Mouse (Mus musculus): ENCODE data around the gene Cdk12. TPM values are rescaled to one million over a fixed set of nuclear protein-coding genes. Genes with fewer than 3 reads are reported as not detected.

The Cdk12 gene
- polyA plus RNA-seq, 1 experiment from 2014 or later: 6.7 TPM

DNA sequence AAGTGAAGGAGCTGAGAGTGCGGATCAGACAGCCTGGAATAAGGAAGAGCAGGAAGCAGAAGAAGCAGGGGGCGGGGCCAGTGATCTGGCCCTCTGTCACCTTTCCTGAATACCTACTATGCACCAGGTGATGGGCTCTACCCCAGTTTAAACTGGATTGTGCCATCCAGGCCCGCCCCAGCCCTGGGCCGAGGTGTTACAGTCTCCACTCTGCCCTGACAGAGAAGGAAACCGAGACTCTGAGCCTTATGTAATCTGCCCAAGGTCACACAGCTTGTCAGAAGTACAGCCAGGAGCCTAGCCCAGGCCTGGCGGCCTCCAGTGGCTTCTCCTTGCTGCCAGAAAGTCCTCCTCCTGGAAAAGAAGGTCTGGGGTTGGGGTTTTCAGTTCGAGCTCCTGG is 94.9 kb downstream of the Cdk12 start:
- no peak for ATAC-seq
- WGBS: 27% methylated on average over 7 of the region's 7 CpGs
- no peak overlapping the region for H3K27ac ChIP-seq (ENCODE audit: low read length)
- H3K27me3 ChIP-seq (replicated peaks; ENCODE audit: insufficient read depth, low read length): 0 out of 2 replicates have a peak, but pooled peaks cover 4% of the 10 kb centered on the region
- H3K4me2 ChIP-seq (replicated peaks; ENCODE audit: low read depth, low read length): no peak overlapping the region
- H3K36me3 ChIP-seq (ENCODE audit: insufficient read depth, low read length): no peaks in the 10 kb centered on the region
- H3K9me3 ChIP-seq (ENCODE audit: low read length): no peaks in the 10 kb centered on the region
- H3K4me3 ChIP-seq (ENCODE audit: low read depth, low read length): no peak overlapping the region
- no peak overlapping the region for H3K9ac ChIP-seq (replicated peaks; ENCODE audit: low read depth)
- DNase-seq (ENCODE audit: low spot score): no peak
- H3K4me1 ChIP-seq (ENCODE audit: insufficient read depth, low read depth, low read length): 0 out of 2 replicates have a peak, but pooled peaks cover 3% of the 10 kb centered on the region
- no peak for TF ChIP-seq CTCF (IDR thresholded peaks at IDR 0.05)
- no peak for TF ChIP-seq EP300 (IDR thresholded peaks at IDR 0.05)

DNA sequence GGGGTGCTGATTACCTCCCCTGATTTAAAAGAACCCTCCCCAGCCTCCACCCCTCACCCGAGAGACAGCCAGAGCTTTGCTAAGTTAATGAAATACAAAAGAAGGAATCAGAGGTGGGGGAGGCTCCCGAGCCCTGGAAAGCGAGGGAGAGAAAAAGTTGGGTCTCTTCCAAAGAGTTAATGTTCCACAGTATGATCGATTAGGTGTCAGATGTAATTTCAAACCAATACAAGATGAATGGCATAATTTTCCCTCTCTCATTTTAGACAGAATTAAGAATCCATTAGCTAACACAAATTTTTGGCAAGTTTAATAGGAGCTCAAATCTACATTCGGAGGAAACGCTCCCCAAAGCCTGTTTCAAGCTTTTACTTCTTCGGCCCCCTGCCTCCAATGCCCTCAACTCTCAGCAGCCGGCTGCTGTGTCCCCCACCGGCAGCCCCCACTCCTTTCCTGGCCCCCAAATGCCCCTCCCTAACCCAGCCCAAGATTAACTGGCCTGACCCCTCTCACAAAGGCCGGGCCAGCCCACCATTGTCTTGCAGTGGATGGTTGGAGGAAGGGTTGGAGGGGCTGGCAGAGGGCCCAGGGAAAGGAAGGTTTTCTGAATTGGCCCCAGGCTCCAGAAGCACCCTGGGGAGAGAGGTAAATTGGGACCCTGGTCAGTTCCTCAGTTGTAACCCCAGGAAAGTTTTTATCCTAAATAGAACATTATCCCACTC is 95.8 kb downstream of the Cdk12 start:
- 13% methylated on average over 10 of the region's 10 CpGs for WGBS
- Histone ChIP-seq H3K27ac (ENCODE audit: low read length) (no peak overlapping the region), H3K9ac (replicated peaks; ENCODE audit: low read depth) (no peak overlapping the region), H3K27me3 (replicated peaks; ENCODE audit: insufficient read depth, low read length) (0 out of 2 replicates have a peak, but pooled peaks cover 4% of the 10 kb centered on the region), H3K4me3 (ENCODE audit: low read depth, low read length) (no peak overlapping the region), H3K4me1 (ENCODE audit: insufficient read depth, low read depth, low read length) (0 out of 2 replicates have a peak, but pooled peaks cover 3% of the 10 kb centered on the region), H3K36me3 (ENCODE audit: insufficient read depth, low read length) (no peaks in the 10 kb centered on the region), H3K4me2 (replicated peaks; ENCODE audit: low read depth, low read length) (no peak overlapping the region), H3K9me3 (ENCODE audit: low read length) (no peaks in the 10 kb centered on the region)
- ATAC-seq (peak; percentile 31; the same call in 1 of the 2 replicates), DNase-seq (ENCODE audit: low spot score) (no peak)
- TF ChIP-seq CTCF (IDR thresholded peaks at IDR 0.05): no peak
- no peak for TF ChIP-seq EP300 (IDR thresholded peaks at IDR 0.05)

DNA sequence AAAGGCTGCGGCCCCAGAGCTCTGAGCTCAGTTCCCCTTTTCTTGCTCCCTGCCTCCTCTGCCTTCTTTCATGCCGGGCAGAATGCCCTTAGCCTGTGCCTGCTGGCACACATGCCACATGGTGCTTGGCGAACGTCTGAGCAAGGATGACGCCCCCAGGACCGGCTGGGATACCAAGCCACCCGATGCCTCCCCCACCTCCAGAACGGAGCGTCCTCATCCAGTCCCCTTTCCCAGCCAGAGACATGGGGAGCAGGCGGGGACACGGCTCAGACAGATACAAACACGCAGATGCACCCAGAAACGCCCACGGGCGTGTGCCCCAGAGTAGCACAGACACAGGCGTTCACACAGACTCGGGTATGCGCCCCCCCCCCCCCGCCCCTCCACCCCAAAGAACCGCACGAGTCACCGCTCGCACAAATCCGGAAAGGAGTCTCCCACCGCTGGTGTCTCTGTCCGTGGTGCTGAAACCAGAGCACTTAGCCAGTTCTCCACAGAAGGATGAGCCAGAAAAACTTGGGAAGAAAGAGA is 111.0 kb downstream of the Cdk12 start:
- H3K4me2 ChIP-seq (replicated peaks; ENCODE audit: low read depth, low read length): no peak overlapping the region
- H3K36me3 ChIP-seq (ENCODE audit: insufficient read depth, low read length): no peaks in the 10 kb centered on the region
- no peak overlapping the region for H3K4me3 ChIP-seq (ENCODE audit: low read depth, low read length)
- ATAC-seq: no peak
- H3K4me1 ChIP-seq (ENCODE audit: insufficient read depth, low read depth, low read length): no peaks in the 10 kb centered on the region
- peak; percentile 78 for DNase-seq (ENCODE audit: low spot score)
- H3K9ac ChIP-seq (replicated peaks; ENCODE audit: low read depth): no peak overlapping the region
- H3K27ac ChIP-seq (ENCODE audit: low read length): no peak overlapping the region
- H3K9me3 ChIP-seq (ENCODE audit: low read length): no peaks in the 10 kb centered on the region
- no peak for TF ChIP-seq CTCF (IDR thresholded peaks at IDR 0.05)
- WGBS: 4% methylated on average over 25 of the region's 26 CpGs
- peaks cover 38% of the 10 kb centered on the region for H3K27me3 ChIP-seq (replicated peaks; ENCODE audit: insufficient read depth, low read length)

DNA sequence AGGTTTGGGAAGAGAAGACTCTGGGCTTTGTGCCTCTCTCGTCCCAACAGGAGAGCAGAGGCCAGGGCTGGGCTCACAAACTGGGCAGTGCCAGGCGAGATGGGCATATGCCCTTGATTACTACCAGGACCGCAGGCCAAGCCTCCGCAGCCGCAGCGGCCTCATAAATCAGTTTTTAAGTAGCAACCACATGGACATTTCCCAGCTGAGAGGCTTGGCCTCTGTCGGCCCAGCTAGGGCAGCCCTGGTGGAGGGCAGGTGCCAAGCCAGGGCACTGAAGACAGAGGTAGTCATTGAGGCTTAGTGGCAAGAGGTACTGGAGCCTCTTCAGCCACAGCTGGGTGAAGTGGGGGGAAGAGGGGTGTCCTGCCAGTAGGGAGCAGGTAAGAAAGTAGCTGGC is 114.6 kb downstream of the Cdk12 start:
- H3K9me3 ChIP-seq (ENCODE audit: low read length): no peaks in the 10 kb centered on the region
- H3K4me2 ChIP-seq (replicated peaks; ENCODE audit: low read depth, low read length): no peak overlapping the region
- 9% methylated on average over 7 of the region's 7 CpGs for WGBS
- no peak overlapping the region for H3K4me3 ChIP-seq (ENCODE audit: low read depth, low read length)
- ATAC-seq (no peak), DNase-seq (ENCODE audit: low spot score) (no peak)
- no peaks in the 10 kb centered on the region for H3K36me3 ChIP-seq (ENCODE audit: insufficient read depth, low read length)
- no peak overlapping the region for H3K9ac ChIP-seq (replicated peaks; ENCODE audit: low read depth)
- TF ChIP-seq CTCF (IDR thresholded peaks at IDR 0.05): no peak
- TF ChIP-seq EP300 (IDR thresholded peaks at IDR 0.05): no peak
- no peak overlapping the region for H3K27ac ChIP-seq (ENCODE audit: low read length)
- peaks cover 67% of the 10 kb centered on the region for H3K27me3 ChIP-seq (replicated peaks; ENCODE audit: insufficient read depth, low read length)
- H3K4me1 ChIP-seq (ENCODE audit: insufficient read depth, low read depth, low read length): no peaks in the 10 kb centered on the region

DNA sequence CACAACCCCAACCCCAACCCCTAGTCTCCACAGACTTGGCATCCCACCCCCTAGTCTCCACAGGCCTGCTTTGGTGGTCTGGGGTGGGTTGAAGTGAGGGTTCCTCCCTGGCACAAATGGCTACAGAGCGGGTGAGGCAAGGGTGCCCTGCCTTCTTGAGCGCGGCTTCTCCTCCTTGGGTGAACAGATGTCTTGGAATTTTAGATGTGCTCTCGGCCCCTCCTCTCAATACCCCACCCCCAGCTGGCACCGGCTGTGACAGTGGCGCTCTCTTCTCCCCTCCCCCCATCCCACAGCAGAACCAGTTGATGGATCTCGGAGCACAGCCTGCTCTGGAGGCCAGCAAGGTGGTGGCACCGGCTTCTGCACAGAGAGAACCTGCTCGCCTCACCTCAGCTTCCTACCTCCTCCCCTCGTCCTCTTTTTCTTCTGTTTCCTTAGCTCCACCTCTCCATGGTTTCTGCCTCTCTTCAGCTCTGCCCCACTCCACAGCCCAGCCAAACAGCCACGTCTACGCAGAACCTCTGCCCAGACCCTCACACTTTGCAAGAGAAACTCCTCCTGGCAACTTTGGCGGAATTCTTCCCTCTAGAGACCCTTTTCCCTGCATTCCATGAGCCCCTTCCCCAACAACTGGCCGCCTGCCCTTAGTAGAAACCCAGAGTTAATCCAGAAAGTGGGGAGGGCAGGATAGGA is 115.7 kb downstream of the Cdk12 start:
- Histone ChIP-seq H3K27ac (ENCODE audit: low read length) (no peak overlapping the region), H3K4me2 (replicated peaks; ENCODE audit: low read depth, low read length) (no peak overlapping the region), H3K9ac (replicated peaks; ENCODE audit: low read depth) (no peak overlapping the region), H3K4me3 (ENCODE audit: low read depth, low read length) (no peak overlapping the region), H3K27me3 (replicated peaks; ENCODE audit: insufficient read depth, low read length) (peaks cover 76% of the 10 kb centered on the region), H3K4me1 (ENCODE audit: insufficient read depth, low read depth, low read length) (no peaks in the 10 kb centered on the region), H3K9me3 (ENCODE audit: low read length) (no peaks in the 10 kb centered on the region), H3K36me3 (ENCODE audit: insufficient read depth, low read length) (no peaks in the 10 kb centered on the region)
- TF ChIP-seq CTCF (IDR thresholded peaks at IDR 0.05) (no peak), EP300 (IDR thresholded peaks at IDR 0.05) (no peak)
- ATAC-seq (no peak), DNase-seq (ENCODE audit: low spot score) (no peak)
- 4% methylated on average over 14 of the region's 14 CpGs for WGBS

DNA sequence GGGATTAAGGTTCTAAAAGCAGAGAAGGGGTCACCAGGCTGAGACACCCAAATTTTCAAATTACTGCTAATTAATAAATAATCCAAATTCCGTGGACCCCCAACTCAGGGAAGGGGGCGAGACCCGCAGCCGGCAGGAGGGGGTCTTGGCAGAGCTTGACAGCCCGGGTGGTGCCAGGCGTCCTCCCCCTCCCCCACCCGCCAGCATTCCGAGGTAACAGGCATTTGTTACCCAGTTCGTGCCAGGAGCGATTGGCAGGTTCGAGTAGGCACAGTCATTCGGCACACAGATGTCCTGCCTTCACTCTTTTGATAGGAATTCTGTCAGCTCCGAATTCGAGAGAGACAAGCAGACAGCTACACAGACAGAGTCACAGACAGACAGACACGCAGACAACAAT is 116.3 kb downstream of the Cdk12 start:
- 5% methylated on average over 15 of the region's 15 CpGs for WGBS

More for the DNA sequence above, 116.3 kb downstream of the Cdk12 start:
- H3K27me3 ChIP-seq (replicated peaks; ENCODE audit: insufficient read depth, low read length): peaks cover 77% of the 10 kb centered on the region
- no peaks in the 10 kb centered on the region for H3K9me3 ChIP-seq (ENCODE audit: low read length)
- H3K4me2 ChIP-seq (replicated peaks; ENCODE audit: low read depth, low read length): no peak overlapping the region
- H3K4me3 ChIP-seq (ENCODE audit: low read depth, low read length): no peak overlapping the region
- no peak overlapping the region for H3K27ac ChIP-seq (ENCODE audit: low read length)
- no peak overlapping the region for H3K9ac ChIP-seq (replicated peaks; ENCODE audit: low read depth)
- DNase-seq (ENCODE audit: low spot score) (no peak), ATAC-seq (no peak)
- no peaks in the 10 kb centered on the region for H3K36me3 ChIP-seq (ENCODE audit: insufficient read depth, low read length)
- no peak for TF ChIP-seq CTCF (IDR thresholded peaks at IDR 0.05)
- TF ChIP-seq EP300 (IDR thresholded peaks at IDR 0.05): no peak
- H3K4me1 ChIP-seq (ENCODE audit: insufficient read depth, low read depth, low read length): no peaks in the 10 kb centered on the region

Measured in lung, postnatal 0 days (tissue).